Mouse (Mus musculus): ENCODE data around the gene Eif4ebp2. TPM values are rescaled to one million over a fixed set of nuclear protein-coding genes. Genes with fewer than 3 reads are reported as not detected.

Eif4ebp2 gene
- total and polyA plus RNA-seq, 2 experiments from 2014 or later: 18.6 to 49.1 TPM

DNA sequence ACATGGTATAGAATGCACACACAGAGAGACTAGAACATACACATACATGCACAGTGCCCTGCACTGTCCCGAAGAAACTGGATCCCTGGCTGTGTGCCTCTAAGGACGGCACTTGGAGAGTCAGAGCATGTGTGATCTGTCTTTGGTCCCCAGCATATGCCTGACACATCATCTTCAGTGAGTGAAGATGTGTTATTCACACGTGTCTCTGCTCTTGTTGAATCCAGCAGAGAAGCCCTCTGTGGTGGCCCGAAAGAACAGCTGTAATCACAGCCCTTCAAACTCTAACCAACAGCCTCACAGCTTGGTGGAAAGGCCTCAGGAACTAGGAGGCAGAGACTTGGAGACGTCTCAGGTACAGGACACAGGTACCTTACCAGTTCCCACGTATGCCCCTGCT is 67.3 kb downstream of the Eif4ebp2 start:
- no peak overlapping the region for H3K4me3 ChIP-seq (ENCODE audit: low read depth, low read length)
- no peak for ATAC-seq
- no peaks in the 10 kb centered on the region for H3K27me3 ChIP-seq (ENCODE audit: insufficient read depth, low read length)
- TF ChIP-seq CTCF (IDR thresholded peaks at IDR 0.05; ENCODE audit: low read depth): no peak
- H3K27ac ChIP-seq (ENCODE audit: low read depth, low read length): no peak overlapping the region
- no peak for DNase-seq
- peaks cover 12% of the 10 kb centered on the region; the same call in 1 of the 2 replicates for H3K4me1 ChIP-seq (ENCODE audit: insufficient read depth)
- no peak overlapping the region for H3K9ac ChIP-seq
- no peaks in the 10 kb centered on the region for H3K9me3 ChIP-seq (ENCODE audit: low read length)
- no peak overlapping the region for H3K4me2 ChIP-seq (ENCODE audit: low read depth)
- WGBS: 84% methylated on average over 6 of the region's 6 CpGs
- no peaks in the 10 kb centered on the region for H3K36me3 ChIP-seq (ENCODE audit: insufficient read depth)

DNA sequence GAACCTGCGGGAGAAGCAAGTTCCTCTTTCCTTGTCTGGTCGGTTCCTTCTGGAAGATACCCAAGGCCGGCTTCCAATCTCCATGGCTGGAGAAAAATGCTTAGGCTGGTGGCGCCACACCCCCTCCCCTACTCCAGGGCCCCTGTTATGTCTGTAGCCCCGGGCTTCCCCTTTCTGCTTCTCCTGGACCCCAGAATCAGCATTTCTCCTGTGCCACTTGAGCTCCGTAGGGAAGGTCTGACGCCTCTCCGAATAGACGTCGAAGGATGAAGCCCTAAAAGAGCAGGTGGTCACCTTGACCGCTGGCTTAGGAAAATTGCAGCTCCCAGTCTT is 68.8 kb downstream of the Eif4ebp2 start:
- peak overlapping the region; percentile 66 for H3K4me3 ChIP-seq (ENCODE audit: low read depth, low read length)
- TF ChIP-seq CTCF (IDR thresholded peaks at IDR 0.05; ENCODE audit: low read depth): no peak
- H3K9ac ChIP-seq: peak overlapping the region; percentile 77
- no peaks in the 10 kb centered on the region for H3K9me3 ChIP-seq (ENCODE audit: low read length)
- no peak for DNase-seq
- ATAC-seq: peak; percentile 36
- H3K4me1 ChIP-seq (ENCODE audit: insufficient read depth): peaks cover 13% of the 10 kb centered on the region; the same call in 1 of the 2 replicates
- H3K27me3 ChIP-seq (ENCODE audit: insufficient read depth, low read length): no peaks in the 10 kb centered on the region
- 4% methylated on average over 11 of the region's 11 CpGs for WGBS
- peak overlapping the region; percentile 50; the same call in 1 of the 2 replicates for H3K27ac ChIP-seq (ENCODE audit: low read depth, low read length)
- H3K4me2 ChIP-seq (ENCODE audit: low read depth): peak overlapping the region; percentile 89
- no peaks in the 10 kb centered on the region for H3K36me3 ChIP-seq (ENCODE audit: insufficient read depth)

- H3K4me1 ChIP-seq (ENCODE audit: insufficient read depth): peaks cover 13% of the 10 kb centered on the region; the same call in 1 of the 2 replicates
- DNase-seq (peak; percentile 77), ATAC-seq (peak; percentile 84)
- H3K36me3 ChIP-seq (ENCODE audit: insufficient read depth): no peaks in the 10 kb centered on the region
- H3K9me3 ChIP-seq (ENCODE audit: low read length): no peaks in the 10 kb centered on the region
- peak within 1 kb of the TSS; percentile 77 for H3K9ac ChIP-seq
- H3K27ac ChIP-seq (ENCODE audit: low read depth, low read length): peak within 1 kb of the TSS; percentile 50; the same call in 1 of the 2 replicates
- H3K27me3 ChIP-seq (ENCODE audit: insufficient read depth, low read length): no peaks in the 10 kb centered on the region
- WGBS: 1% methylated on average over 53 of the region's 60 CpGs
- TF ChIP-seq CTCF (IDR thresholded peaks at IDR 0.05; ENCODE audit: low read depth): peak; percentile 2; the same call in 1 of the 2 replicates
- H3K4me2 ChIP-seq (ENCODE audit: low read depth): peak within 1 kb of the TSS; percentile 89
- H3K4me3 ChIP-seq (ENCODE audit: low read depth, low read length): peak within 1 kb of the TSS; percentile 66
Observed at GRCm38 (mm10) chr10:61383021-61383714, 69.3 kb downstream of the Eif4ebp2 start, which contains the start of gene Pald1. TSS of gene Pald1 (minus strand) at chr10:61383530.

- ATAC-seq (no peak), DNase-seq (peak; percentile 22)
Observed at GRCm38 (mm10) chr10:61382281-61382731, 70.2 kb downstream of the Eif4ebp2 start.

GRCm38 (mm10) chr10:61381823-61382222 is 70.6 kb downstream of the Eif4ebp2 start:
- Histone ChIP-seq H3K27me3 (ENCODE audit: insufficient read depth, low read length) (no peaks in the 10 kb centered on the region), H3K4me1 (ENCODE audit: insufficient read depth) (peaks cover 13% of the 10 kb centered on the region; the same call in 1 of the 2 replicates), H3K36me3 (ENCODE audit: insufficient read depth) (no peaks in the 10 kb centered on the region), H3K4me3 (ENCODE audit: low read depth, low read length) (peak overlapping the region; percentile 66; the same call in 1 of the 2 replicates), H3K9me3 (ENCODE audit: low read length) (no peaks in the 10 kb centered on the region), H3K4me2 (ENCODE audit: low read depth) (peak overlapping the region; percentile 89), H3K27ac (ENCODE audit: low read depth, low read length) (no peak overlapping the region), H3K9ac (no peak overlapping the region)
- TF ChIP-seq CTCF (IDR thresholded peaks at IDR 0.05; ENCODE audit: low read depth): no peak
- WGBS: 29% methylated on average over 8 of the region's 8 CpGs
- DNase-seq (no peak), ATAC-seq (no peak)

More at GRCm38 (mm10) chr10:61382281-61382731, 70.2 kb downstream of the Eif4ebp2 start:
- Histone ChIP-seq H3K27me3 (ENCODE audit: insufficient read depth, low read length) (no peaks in the 10 kb centered on the region), H3K4me2 (ENCODE audit: low read depth) (peak overlapping the region; percentile 89), H3K36me3 (ENCODE audit: insufficient read depth) (no peaks in the 10 kb centered on the region), H3K9ac (peak overlapping the region; percentile 77; the same call in 1 of the 2 replicates), H3K4me3 (ENCODE audit: low read depth, low read length) (peak overlapping the region; percentile 66), H3K9me3 (ENCODE audit: low read length) (no peaks in the 10 kb centered on the region), H3K4me1 (ENCODE audit: insufficient read depth) (peaks cover 13% of the 10 kb centered on the region; the same call in 1 of the 2 replicates), H3K27ac (ENCODE audit: low read depth, low read length) (no peak overlapping the region)
- no peak for TF ChIP-seq CTCF (IDR thresholded peaks at IDR 0.05; ENCODE audit: low read depth)
- 2% methylated on average over 8 of the region's 8 CpGs for WGBS

DNA sequence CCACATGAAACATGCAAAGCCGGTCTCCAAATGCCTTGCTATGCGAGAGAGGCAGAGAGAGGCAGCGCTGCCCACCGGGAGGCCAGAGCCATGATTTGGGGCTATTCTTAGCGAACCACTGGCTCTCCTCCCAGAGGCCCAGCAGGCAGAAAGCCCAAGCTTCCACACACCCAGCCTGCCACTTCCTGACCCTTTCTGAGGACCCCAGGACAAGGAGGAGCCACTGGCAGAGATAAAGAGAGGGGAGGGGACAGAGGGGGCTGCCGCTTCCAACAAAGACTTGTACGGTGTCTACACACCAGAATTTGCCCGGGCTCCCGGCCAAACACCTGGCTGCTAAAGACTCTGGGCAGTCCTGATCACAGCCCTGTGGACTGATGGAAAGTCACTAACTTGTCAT is 72.3 kb downstream of the Eif4ebp2 start:
- DNase-seq (peak; percentile 14), ATAC-seq (no peak)
- H3K4me3 ChIP-seq (ENCODE audit: low read depth, low read length): no peak overlapping the region
- WGBS: 17% methylated on average over 9 of the region's 9 CpGs
- no peak overlapping the region for H3K27ac ChIP-seq (ENCODE audit: low read depth, low read length)
- H3K27me3 ChIP-seq (ENCODE audit: insufficient read depth, low read length): no peaks in the 10 kb centered on the region
- H3K4me1 ChIP-seq (ENCODE audit: insufficient read depth): peaks cover 13% of the 10 kb centered on the region; the same call in 1 of the 2 replicates
- H3K9me3 ChIP-seq (ENCODE audit: low read length): no peaks in the 10 kb centered on the region
- peak overlapping the region; percentile 13; the same call in 1 of the 2 replicates for H3K4me2 ChIP-seq (ENCODE audit: low read depth)
- no peak for TF ChIP-seq CTCF (IDR thresholded peaks at IDR 0.05; ENCODE audit: low read depth)
- no peak overlapping the region for H3K9ac ChIP-seq
- H3K36me3 ChIP-seq (ENCODE audit: insufficient read depth): no peaks in the 10 kb centered on the region

All from forebrain, postnatal 0 days (tissue).